Mouse (Mus musculus) lung, postnatal 0 days (tissue): ENCODE data around the gene Tmem136.

Experiments used
- CTCF ChIP-seq: IDR thresholded peaks from 2 replicates; pipeline ENCODE4 v1.5.1; 2016; ENCODE audit warnings: antibody characterized with exemption, mild to moderate bottlenecking
- EP300 ChIP-seq: IDR thresholded peaks from 2 replicates; pipeline ENCODE4 v1.6.1; 2016; ENCODE audit warnings: antibody characterized with exemption, mild to moderate bottlenecking, control low read depth

GRCm38 (mm10) chr9:43093803-43094202 is 22.6 kb downstream of the Tmem136 start:
- TF ChIP-seq EP300 (no peak), CTCF (no peak)
